Mouse (Mus musculus): Measurements from ENCODE around the gene Dpp6.
A peak's percentile ranks its signal among the peaks of the same experiment; 100 is the strongest.

The Dpp6 gene

GRCm38 (mm10) chr5:27702482-27702881, 885.5 kb downstream of the Dpp6 start:
- no peak for DNase-seq

DNA sequence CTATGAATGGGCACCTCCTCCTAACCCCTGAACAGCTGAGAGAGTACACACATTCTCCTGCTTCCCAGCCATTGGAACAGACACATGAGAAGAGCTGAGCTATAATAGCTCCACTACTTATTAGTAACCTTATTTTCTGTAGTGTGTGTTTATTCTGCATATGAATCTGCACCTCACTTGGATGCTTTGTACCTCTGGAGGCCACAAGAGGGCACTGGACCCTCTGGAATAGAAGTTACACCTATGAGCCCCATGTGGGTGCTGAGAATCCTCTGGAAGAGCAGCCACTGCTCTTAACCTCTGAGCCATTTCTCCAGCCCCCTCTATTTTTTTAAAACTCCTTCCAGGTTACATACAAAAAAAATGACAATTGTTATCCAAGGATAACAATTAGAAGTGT, 888.0 kb downstream of the Dpp6 start:
- DNase-seq: no peak

DNA sequence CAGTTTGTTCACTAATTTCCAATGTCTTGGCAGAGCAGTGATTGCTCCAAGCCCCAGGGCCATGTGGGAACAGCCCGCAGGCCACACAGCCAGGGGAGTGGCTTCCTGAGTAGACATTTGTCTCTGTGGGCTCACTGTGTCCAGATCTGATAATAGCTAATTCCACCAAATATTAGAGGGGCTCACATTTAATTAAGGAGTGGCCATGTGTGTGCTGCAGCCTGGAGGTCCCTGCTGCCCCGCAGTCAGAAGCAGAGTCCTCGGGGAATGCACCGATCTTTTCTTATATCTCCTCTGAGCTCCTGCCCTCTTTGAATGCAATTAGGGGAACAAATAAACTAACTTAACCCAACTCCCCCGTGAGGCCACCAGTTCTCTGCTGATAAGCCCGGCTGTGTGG, 889.5 kb downstream of the Dpp6 start:
- no peak for DNase-seq

- no peak for DNase-seq
Measured at GRCm38 (mm10) chr5:27707283-27707682, 890.3 kb downstream of the Dpp6 start.

DNA sequence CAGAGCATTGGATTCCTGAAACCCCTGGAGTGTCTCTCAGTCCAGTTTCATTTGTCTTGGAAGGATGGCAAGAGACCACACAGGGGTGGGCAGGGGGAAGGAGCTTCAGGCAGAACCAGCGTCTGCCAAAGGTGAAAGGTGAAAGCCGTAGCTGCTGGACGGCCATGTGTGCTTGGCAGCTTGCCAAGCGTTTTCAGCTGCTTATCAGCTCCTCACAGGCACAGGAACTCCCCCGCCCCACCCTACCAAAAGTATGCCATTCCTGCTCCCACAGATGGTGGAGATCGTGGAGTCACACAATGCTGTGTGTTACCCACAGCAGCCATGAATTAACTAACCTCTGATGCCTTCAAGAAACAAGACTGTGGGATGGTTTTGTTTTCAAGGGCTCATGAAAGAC, 891.2 kb downstream of the Dpp6 start:
- DNase-seq: no peak

GRCm38 (mm10) chr5:27711461-27712192, 894.6 kb downstream of the Dpp6 start:
- DNase-seq: no peak

- DNase-seq: no peak
Measured at GRCm38 (mm10) chr5:27714356-27714755, 897.4 kb downstream of the Dpp6 start.

GRCm38 (mm10) chr5:27716026-27716425, 899.0 kb downstream of the Dpp6 start:
- no peak for DNase-seq

- no peak for DNase-seq
Measured at GRCm38 (mm10) chr5:27717301-27717700, 900.3 kb downstream of the Dpp6 start.

DNA sequence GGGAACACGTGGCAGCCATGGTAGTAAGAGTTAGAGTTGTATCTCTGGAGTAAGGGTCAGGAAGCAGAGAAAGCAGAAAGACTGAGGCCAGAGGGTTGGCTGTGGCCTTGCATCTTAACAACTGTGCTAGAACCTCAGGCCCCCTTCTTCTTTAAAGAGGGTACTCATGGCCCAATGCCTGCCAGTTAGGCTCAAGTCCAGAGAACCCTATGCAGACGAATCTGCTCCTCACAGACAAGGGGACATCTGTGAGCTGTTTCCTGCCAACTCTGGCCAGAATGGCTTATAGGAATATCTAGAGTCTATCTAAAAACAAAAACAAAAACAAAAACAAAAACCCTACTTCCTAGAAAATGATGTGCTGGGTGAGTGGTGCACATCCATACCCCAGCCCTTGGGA, 902.3 kb downstream of the Dpp6 start:
- DNase-seq: no peak

GRCm38 (mm10) chr5:27724460-27724859, 907.5 kb downstream of the Dpp6 start:
- no peak for DNase-seq

DNA sequence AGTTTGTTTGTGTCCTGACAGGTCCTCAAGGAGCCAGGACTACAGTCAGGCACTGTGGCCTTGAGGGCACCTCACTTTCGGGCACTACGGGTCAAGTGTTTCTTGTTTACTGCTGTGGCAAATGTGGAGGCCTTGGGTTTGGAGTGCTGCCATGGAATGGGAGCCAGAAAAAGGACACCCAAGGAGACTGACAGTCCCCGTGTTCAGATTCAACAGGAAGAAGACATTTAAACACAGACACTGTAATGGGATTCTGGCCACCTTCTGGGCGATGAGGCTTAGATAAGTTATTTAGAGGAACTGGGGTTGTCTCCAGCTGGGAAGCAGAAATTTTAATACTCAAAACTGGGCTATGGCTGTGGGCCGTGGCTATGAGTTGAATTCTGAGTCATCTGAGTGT, 913.7 kb downstream of the Dpp6 start:
- DNase-seq: no peak

DNA sequence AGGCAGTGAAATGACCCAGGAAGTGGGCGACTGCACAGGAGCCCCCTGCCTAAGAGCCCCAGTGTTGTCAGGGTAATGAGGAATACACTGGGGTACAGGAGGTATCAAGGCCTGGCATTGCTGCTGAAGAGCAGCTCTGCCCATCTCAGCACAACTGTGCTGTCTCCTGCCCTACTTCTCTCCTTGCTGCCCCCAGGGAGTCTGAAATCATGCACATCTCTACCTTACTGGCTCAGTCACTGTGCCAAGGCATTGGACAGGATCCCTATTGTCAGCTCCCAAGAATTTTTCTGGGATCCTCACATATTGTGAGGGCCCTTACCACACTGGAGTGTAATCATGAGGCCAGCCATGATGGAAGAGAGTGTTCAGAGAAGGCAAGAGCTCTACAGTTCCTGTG, 914.4 kb downstream of the Dpp6 start:
- no peak for DNase-seq

GRCm38 (mm10) chr5:27732288-27732868, 915.4 kb downstream of the Dpp6 start:
- DNase-seq: no peak

DNA sequence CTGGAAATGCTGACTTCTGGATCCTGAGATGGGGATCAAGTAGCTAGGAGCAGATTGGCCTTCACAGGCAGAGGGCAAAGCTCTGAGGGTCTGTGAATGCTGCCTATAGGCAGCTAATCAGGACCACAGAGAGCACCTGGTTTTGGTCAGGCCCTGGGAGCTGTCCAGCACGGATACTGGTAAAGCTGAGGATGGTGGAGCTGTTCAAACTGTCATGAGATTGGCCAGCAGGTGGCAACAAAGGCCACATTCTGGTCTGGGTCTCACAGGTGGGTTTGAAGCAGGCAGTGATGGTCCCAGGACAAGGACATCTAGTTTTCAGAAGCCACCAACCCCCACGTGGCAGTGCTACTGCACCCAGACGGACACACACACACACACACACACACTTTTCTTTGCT, 920.2 kb downstream of the Dpp6 start:
- DNase-seq: peak; percentile 26

- no peak for DNase-seq
Measured at GRCm38 (mm10) chr5:27739216-27739615, 922.2 kb downstream of the Dpp6 start.

GRCm38 (mm10) chr5:27744944-27745343, 927.9 kb downstream of the Dpp6 start:
- DNase-seq: no peak

GRCm38 (mm10) chr5:27765780-27766179, 948.8 kb downstream of the Dpp6 start:
- DNase-seq: no peak

GRCm38 (mm10) chr5:27767948-27768347, 950.9 kb downstream of the Dpp6 start:
- no peak for DNase-seq

Data from thymus, postnatal 25 days (tissue).